Mouse (Mus musculus): Measurements from ENCODE around the gene Tha1. TPM values are rescaled to one million over a fixed set of nuclear protein-coding genes. Genes with fewer than 3 reads are reported as not detected.
A peak's percentile ranks its signal among the peaks of the same experiment; 100 is the strongest.
"Not testable (repeated sequence)": the region's sequence is repeated elsewhere in the genome, so short reads cannot be mapped to it uniquely, and the experiment has no call there.

Gene Tha1
- total RNA-seq, 1 experiment from 2014 or later: 16.7 TPM

GRCm38 (mm10) chr11:117848985-117849671 is 24.2 kb downstream of the Tha1 start, which contains the start of gene Birc5:
Gene Birc5 (plus strand): TSS chr11:117849251.
- DNase-seq: peak; percentile 97

GRCm38 (mm10) chr11:117848271-117848984 is 24.9 kb downstream of the Tha1 start:
- no peak for DNase-seq

- DNase-seq: no peak
Observed at GRCm38 (mm10) chr11:117847593-117848215, 25.6 kb downstream of the Tha1 start.

GRCm38 (mm10) chr11:117846640-117847039 is 26.6 kb downstream of the Tha1 start:
- DNase-seq: no peak

GRCm38 (mm10) chr11:117845651-117846050 is 27.6 kb downstream of the Tha1 start:
- no peak for DNase-seq

- DNase-seq: no peak
Observed at GRCm38 (mm10) chr11:117844997-117845396, 28.3 kb downstream of the Tha1 start.

- no peak for DNase-seq
Observed at GRCm38 (mm10) chr11:117843434-117843833, 29.8 kb downstream of the Tha1 start.

- no peak for DNase-seq
Observed at GRCm38 (mm10) chr11:117840910-117841309, 32.4 kb downstream of the Tha1 start.

GRCm38 (mm10) chr11:117839021-117839420 is 34.3 kb downstream of the Tha1 start:
- no peak for DNase-seq

- DNase-seq: no peak
Observed at GRCm38 (mm10) chr11:117838572-117838971, 34.7 kb downstream of the Tha1 start.

- peak; percentile 28 for DNase-seq
Observed at GRCm38 (mm10) chr11:117836306-117836705, 37.0 kb downstream of the Tha1 start.

GRCm38 (mm10) chr11:117834086-117834485 is 39.2 kb downstream of the Tha1 start:
- DNase-seq: no peak

- DNase-seq: not testable (repeated sequence)
Observed at GRCm38 (mm10) chr11:117833509-117833908, 39.8 kb downstream of the Tha1 start.

GRCm38 (mm10) chr11:117832086-117832969 is 41.0 kb downstream of the Tha1 start:
- peak; percentile 63 for DNase-seq

GRCm38 (mm10) chr11:117830401-117830800 is 42.9 kb downstream of the Tha1 start:
- no peak for DNase-seq

GRCm38 (mm10) chr11:117829671-117830215 is 43.5 kb downstream of the Tha1 start:
- no peak for DNase-seq

GRCm38 (mm10) chr11:117828888-117829604 is 44.2 kb downstream of the Tha1 start:
- peak; percentile 26 for DNase-seq

GRCm38 (mm10) chr11:117828149-117828887 is 45.0 kb downstream of the Tha1 start:
- DNase-seq: peak; percentile 42

- no peak for DNase-seq
Observed at GRCm38 (mm10) chr11:117827386-117827785, 45.9 kb downstream of the Tha1 start.

GRCm38 (mm10) chr11:117826916-117827315 is 46.4 kb downstream of the Tha1 start:
- no peak for DNase-seq

Measured in adrenal gland, postnatal 25 days (tissue).